Mouse (Mus musculus): ENCODE data around the gene AW146154. TPM values are rescaled to one million over a fixed set of nuclear protein-coding genes. Genes with fewer than 3 reads are reported as not detected.
"Not testable (repeated sequence)": the region's sequence is repeated elsewhere in the genome, so short reads cannot be mapped to it uniquely, and the experiment has no call there.

The AW146154 gene
- total RNA-seq (2021) = 10 to 100 TPM in 1 of 2 experiments, 1 to 10 TPM in 1; 9.7 to 10.1 TPM
- long read RNA-seq = 0 reads

DNA sequence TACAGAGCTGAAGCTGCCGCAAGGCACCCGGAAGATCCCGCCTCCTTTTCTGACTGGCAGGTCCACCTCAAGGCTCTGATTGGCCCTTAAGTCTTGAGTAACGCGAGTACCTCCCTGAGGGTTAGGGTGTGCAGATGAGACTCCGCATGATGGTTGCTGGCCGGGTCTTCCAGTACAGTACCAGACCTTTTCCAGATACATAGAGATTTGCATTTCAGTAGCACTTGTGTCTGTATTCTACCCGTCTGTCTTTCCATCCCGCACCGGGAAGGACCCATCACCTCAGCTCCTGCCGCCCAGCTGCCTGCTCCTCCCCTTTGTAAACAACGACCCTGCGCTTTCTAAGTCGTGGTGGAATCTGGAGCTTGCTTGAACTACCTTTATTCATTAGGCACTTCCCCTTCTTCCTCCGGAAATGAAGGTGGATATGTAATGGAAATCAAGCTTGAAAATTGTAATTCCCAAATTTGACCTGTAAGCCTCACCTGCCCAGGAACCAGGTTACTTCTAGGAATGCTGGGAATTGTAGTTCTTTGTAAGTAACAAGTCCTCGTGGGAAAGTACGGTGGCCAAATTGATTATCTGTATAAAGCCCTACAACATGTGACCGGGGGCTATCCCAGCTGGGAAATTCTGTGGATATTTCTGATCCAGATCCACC lies at the start of gene AW146154, which contains the start of gene Gm20449:
Gene AW146154, minus strand, starts transcription at position 502 of the 661 bp plus-strand sequence.
Gene Gm20449, minus strand, starts transcription at position 29 of the 661 bp plus-strand sequence.
- peak; percentile 99 for DNase-seq (ENCODE audit: low spot score in 2 of 2)

DNA sequence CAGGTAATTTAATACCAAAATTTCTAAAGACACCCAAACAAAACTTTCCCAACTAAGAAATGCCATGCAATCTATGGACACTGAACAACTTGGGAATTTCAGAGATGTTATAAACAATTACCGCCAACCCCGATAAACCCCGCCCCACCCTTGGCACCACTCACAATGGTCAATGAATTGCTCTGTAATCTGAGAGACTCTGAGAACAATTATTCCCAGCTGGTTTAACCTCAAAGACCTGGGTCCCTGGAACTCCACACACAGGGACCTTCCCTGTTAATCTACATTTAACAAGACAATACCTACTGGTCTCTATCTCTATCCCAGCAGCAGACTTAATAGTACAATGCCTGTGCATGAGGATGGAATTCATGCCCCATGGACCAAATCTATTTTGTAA lies 13.0 kb upstream of the AW146154 start:
- no peak for DNase-seq (ENCODE audit: low spot score in 2 of 2)

GRCm38 (mm10) chr7:41512207-41512606 lies 12.5 kb upstream of the AW146154 start:
- DNase-seq (ENCODE audit: low spot score in 2 of 2) = no peak

DNA sequence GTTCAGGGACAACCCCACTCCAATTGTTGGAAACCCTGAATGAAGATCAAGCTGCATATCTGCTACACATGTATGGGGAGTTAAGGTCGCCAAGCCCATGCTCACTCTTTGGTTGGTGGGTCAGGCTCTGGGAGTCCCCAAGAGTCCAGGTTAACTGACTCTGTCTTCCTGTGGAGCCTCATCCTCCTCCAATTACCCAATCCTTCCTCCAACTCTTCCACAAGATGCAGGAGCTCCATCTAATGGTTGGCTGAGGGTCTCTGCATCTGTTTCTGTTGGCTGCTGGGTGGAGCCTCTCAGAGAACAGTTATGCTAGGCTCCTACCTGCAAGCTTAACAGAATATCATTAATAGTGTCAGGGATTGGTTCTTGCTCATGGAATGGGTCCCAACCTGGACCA lies 2.7 kb upstream of the AW146154 start:
- no peak for DNase-seq (ENCODE audit: low spot score in 2 of 2)

- peak; percentile 55 to 70 for DNase-seq (ENCODE audit: low spot score in 2 of 2)
These were observed 653 bp upstream of the AW146154 start for GRCm38 (mm10) chr7:41500151-41500934.

DNA sequence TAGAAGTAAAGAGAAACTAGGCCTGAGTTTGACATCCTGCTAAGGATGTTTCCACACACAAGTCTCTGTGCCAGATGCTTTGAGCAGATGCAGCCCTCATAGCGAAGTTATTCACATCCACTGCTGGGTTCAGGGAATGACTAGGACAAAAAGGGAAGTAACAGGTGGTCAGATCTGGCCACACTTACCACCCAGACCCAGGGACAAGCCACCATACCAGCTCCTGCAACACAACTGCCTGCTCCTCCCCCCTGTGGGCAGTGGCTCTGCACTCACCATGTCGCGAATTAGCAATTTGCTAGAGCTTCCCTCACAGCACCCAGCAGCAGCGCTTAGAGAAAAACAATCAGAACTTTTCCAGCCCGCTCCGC lies 687 bp downstream of the AW146154 start:
- not testable (repeated sequence) for DNase-seq (ENCODE audit: low spot score in 2 of 2)

DNA sequence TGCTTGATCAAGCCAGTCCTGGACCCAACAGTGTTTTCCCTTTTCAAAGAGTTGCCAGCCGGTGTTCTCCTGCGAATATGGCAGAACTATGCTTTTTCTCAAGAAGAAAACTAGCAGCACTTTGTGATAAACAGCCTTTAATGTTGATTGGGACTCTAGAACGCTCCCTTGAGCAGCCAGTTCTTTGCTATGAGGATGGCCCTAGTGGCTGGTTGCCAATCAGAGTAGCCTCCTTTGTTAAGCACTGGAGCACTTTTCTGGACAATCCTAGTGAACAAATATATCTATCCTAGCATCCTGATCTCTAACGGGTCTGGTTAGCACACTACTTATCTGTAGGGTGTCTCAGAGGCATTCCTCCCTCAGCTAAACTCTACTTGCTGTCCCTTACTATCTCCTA lies 1.2 kb downstream of the AW146154 start:
- peak in 1 of 2 experiments; percentile 25 for DNase-seq (ENCODE audit: low spot score in 2 of 2)

DNA sequence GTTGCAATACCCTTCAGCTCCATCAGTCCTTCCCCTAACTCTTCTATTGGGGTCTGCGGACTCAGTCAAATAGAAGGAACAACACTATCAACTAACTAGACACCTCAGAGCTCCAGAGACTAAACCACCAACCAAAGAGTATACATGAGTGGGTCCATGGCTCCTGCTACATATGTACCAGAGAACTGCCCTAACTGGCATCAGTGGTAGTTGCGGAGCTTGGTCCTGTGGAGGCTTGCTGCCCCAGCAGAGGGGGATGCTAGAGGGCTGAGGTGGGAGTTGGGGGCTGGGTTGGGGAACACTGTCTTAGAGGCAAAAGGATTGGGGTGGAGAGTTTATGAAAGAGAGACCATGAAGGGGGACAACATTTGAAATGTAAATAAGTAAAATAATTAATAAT lies 1.8 kb downstream of the AW146154 start:
- peak in 1 of 2 experiments; percentile 15 for DNase-seq (ENCODE audit: low spot score in 2 of 2)

GRCm38 (mm10) chr7:41451864-41452263 lies 47.8 kb downstream of the AW146154 start:
- DNase-seq (ENCODE audit: low spot score in 2 of 2) = peak in 1 of 2 experiments; percentile 1

DNA sequence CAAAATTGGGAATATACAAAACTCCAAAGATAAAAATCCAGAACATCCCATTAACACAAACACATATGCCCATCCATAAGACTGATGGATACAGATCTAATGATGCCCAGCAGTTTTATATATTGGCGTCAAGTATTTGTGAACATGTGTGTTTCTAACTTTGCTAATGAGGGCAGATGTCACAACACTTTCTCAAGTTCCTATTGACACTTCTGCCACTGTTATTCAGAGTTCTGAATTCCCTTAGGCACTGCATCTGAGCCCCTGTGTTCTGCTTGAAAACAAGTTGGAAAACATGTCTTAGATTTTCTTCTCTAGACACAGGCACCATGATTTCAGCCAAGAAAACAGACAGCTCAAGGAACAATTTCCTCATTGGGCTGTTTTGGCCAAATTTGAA lies 51.1 kb downstream of the AW146154 start, which contains the start of gene Vmn2r57:
Gene Vmn2r57, minus strand, starts transcription at position 101 of the 400 bp plus-strand sequence.
- DNase-seq (ENCODE audit: low spot score in 2 of 2) = not testable (repeated sequence)

Other genes with a start within 250 kb of the AW146154 start
- 10 to 100 TPM; 10.3 to 11.1 TPM for gene AI987944, start 106.5 kb downstream of the AW146154 start, total RNA-seq (2021)
- under 1 TPM; 0.31 to 0.39 TPM for gene Vmn2r57, start 51.2 kb downstream of the AW146154 start, total RNA-seq (2021)
- under 1 TPM; 0.18 to 0.38 TPM for gene Gm20449, start 473 bp downstream of the AW146154 start, total RNA-seq (2021)
- under 1 TPM in 1 of 2 experiments, not detected in 1; 0.25 TPM for gene Gm6871, start 73.8 kb upstream of the AW146154 start, total RNA-seq (2021)
- 10 to 100 TPM; 28.6 to 32.5 TPM for gene 2610021A01Rik, start 99.3 kb upstream of the AW146154 start, total RNA-seq (2021)
- 10 to 100 TPM; 29.5 to 36.2 TPM for gene Zfp788, start 133.3 kb upstream of the AW146154 start, total RNA-seq (2021)